Mouse (Mus musculus) R1 (cell line): ENCODE results near the gene Tmem185a.
A peak's percentile ranks its signal among the peaks of the same experiment; 100 is the strongest.
"Not testable (repeated sequence)": the region's sequence is repeated elsewhere in the genome, so short reads cannot be mapped to it uniquely, and the experiment has no call there.

ENCODE experiments used
- DNase-seq: peaks from one replicate; pipeline ENCODE4 v3.0.0-alpha.2; 2018; ENCODE audit warnings: low read depth, low spot score

Tmem185a gene

GRCm38 (mm10) chrX:70476792-70477776 lies at the start of gene Tmem185a:
Tmem185a (minus strand) TSS chrX:70477180.
- DNase-seq = peak; percentile 85

GRCm38 (mm10) chrX:70514413-70514812 lies 37.4 kb upstream of the Tmem185a start:
- not testable (repeated sequence) for DNase-seq

GRCm38 (mm10) chrX:70487328-70487727 lies 10.3 kb upstream of the Tmem185a start:
- DNase-seq = not testable (repeated sequence)

- DNase-seq = peak; percentile 59
Measured at GRCm38 (mm10) chrX:70482154-70482553, 5.2 kb upstream of the Tmem185a start.

- peak; percentile 65 for DNase-seq
Measured at GRCm38 (mm10) chrX:70478701-70479100, 1.7 kb upstream of the Tmem185a start.

GRCm38 (mm10) chrX:70475215-70475765 lies 1.7 kb downstream of the Tmem185a start:
- no peak for DNase-seq

GRCm38 (mm10) chrX:70466897-70467296 lies 10.1 kb downstream of the Tmem185a start:
- DNase-seq = no peak

- DNase-seq = no peak
Measured at GRCm38 (mm10) chrX:70465489-70465888, 11.5 kb downstream of the Tmem185a start.

GRCm38 (mm10) chrX:70463621-70464020 lies 13.4 kb downstream of the Tmem185a start:
- no peak for DNase-seq

GRCm38 (mm10) chrX:70452359-70452758 lies 24.6 kb downstream of the Tmem185a start:
- DNase-seq = not testable (repeated sequence)

- DNase-seq = not testable (repeated sequence)
Measured at GRCm38 (mm10) chrX:70425473-70425872, 51.5 kb downstream of the Tmem185a start.
